Mouse (Mus musculus) thymus, adult 2 months (tissue): Measurements from ENCODE around the gene Tnfsf10. TPM values are rescaled to one million over a fixed set of nuclear protein-coding genes. Genes with fewer than 3 reads are reported as not detected.
A peak's percentile ranks its signal among the peaks of the same experiment; 100 is the strongest.
"Not testable (repeated sequence)": the region's sequence is repeated elsewhere in the genome, so short reads cannot be mapped to it uniquely, and the experiment has no call there.

ENCODE experiments used
- DNase-seq: peaks from one replicate; pipeline ENCODE4 v3.0.0; 2021
- H3K27ac ChIP-seq: fragments of 200-500 bp; 2 replicates; pipeline ENCODE4 v1.5.1; 2012; ENCODE audit warnings: low read length, control low read depth; ENCODE audit not compliant: control insufficient read depth, insufficient read depth
- H3K27me3 ChIP-seq: fragments of 200-500 bp; 2 replicates; pipeline ENCODE4 v1.6.1; 2012; ENCODE audit warnings: mild to moderate bottlenecking, low read length, moderate library complexity, mixed read lengths; ENCODE audit not compliant: control insufficient read depth, insufficient read depth
- H3K36me3 ChIP-seq: fragments of 200-500 bp; 2 replicates; pipeline ENCODE4 v1.6.1; 2012; ENCODE audit warnings: mild to moderate bottlenecking, low read length, moderate library complexity; ENCODE audit not compliant: control insufficient read depth, insufficient read depth
- H3K4me1 ChIP-seq: fragments of 200-500 bp; replicated peaks from 2 replicates; pipeline ENCODE4 v1.6.1; 2012; ENCODE audit warnings: low read length; ENCODE audit not compliant: control insufficient read depth, insufficient read depth
- H3K4me3 ChIP-seq: fragments of 200-500 bp; 2 replicates; pipeline ENCODE4 v1.5.1; 2012; ENCODE audit warnings: mild to moderate bottlenecking, low read length, control low read depth, moderate library complexity; ENCODE audit not compliant: control insufficient read depth, insufficient read depth
- CTCF ChIP-seq: fragments of 200-500 bp; IDR thresholded peaks from 2 replicates; pipeline ENCODE4 v1.5.1; 2012; ENCODE audit warnings: mild to moderate bottlenecking, control low read depth, low read length, moderate library complexity, borderline replicate concordance; ENCODE audit not compliant: control insufficient read depth, poor library complexity, insufficient read depth; ENCODE audit errors: extremely low read depth
- POLR2A ChIP-seq: fragments of 200-500 bp; IDR thresholded peaks from 2 replicates; pipeline ENCODE4 v1.6.1; 2012; ENCODE audit warnings: mild to moderate bottlenecking, low read length, control low read depth, moderate library complexity; ENCODE audit not compliant: control insufficient read depth, poor library complexity, insufficient read depth; ENCODE audit errors: extremely low read depth
- WGBS: fragments of 180-500 bp; shearing (Covaris S2); methylation state at CpG from one replicate; pipeline ENCODE4 v1.1.7; 2018; 5-methylcytosine and 5-hydroxymethylcytosine counted together
- polyA plus RNA-seq: library from polyadenylated mRNA; depleted of rRNA; stranded (reverse); fragments of >200 nt; gene quantifications from 2 replicates; pipeline ENCODE4 v1.2.3, GENCODE M21; 2012; rRNA removed

Gene Tnfsf10
- 6.3 and 7.1 TPM in 2 replicates for polyA plus RNA-seq

DNA sequence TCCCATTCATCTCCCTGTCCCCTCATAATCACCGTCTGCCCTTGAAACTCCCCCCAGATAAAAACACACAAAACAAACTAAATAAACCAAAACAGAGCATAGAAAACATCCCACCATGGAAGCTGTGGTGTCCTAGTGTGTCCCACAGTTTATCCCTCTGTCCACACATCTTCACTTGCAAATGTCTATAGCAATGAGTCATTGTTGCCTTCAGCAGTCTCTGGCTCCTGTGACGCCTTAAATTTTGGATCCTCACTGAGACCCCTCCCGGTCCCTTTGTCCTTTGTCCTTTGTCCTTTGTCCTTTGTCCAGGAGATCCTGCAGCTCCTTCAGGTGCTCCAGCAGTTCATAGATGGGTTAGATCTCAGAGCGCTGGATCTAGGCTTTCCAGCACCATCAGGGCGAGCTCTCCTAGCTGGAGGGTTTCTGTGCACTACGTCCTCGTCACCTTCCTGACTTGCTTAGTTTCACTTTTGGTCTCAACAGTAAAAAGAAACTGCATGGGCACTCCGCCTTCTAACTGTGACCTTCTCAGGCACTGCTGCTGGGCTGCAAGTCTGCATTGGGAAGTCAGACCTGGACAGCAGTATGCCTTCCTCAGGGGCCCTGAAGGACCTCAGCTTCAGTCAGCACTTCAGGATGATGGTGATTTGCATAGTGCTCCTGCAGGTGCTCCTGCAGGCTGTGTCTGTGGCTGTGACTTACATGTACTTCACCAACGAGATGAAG lies at the start of gene Tnfsf10:
Gene Tnfsf10, plus strand, starts transcription at position 470 of the 729 bp plus-strand sequence.
- TF ChIP-seq POLR2A (no peak; the same call in 1 of the 2 replicates), CTCF (no peak)
- Histone ChIP-seq H3K27me3 (no peaks in the 10 kb centered on the region), H3K4me3 (peak within 1 kb of the TSS; percentile 98), H3K36me3 (no peaks in the 10 kb centered on the region), H3K4me1 (peaks cover 17% of the 10 kb centered on the region), H3K27ac (peak within 1 kb of the TSS; percentile 98)
- peak; percentile 67 for DNase-seq
- WGBS, result 8% methylated on average over 9 of the region's 9 CpGs

DNA sequence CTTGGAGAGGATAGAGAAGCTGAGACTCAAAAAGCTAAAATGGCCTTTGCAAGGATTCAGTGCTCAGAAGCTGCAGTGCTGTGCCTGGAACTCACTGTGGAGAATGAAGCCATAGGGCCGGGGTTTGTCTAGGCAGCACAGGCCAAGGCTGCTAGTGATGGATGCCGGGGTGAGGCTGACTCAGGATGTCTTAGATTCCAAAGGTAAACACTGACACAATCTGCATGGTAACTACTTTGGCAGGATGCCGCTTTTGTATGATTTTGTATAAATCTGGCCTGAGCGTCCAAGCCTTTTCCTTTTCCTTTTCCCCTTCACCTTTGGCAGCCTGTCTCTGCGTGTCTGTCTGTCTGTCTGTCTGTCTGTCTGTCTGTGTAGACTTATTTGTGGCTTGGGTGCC lies 49.5 kb upstream of the Tnfsf10 start:
- TF ChIP-seq CTCF (no peak), POLR2A (no peak)
- Histone ChIP-seq H3K4me1 (peaks cover 9% of the 10 kb centered on the region), H3K27me3 (no peaks in the 10 kb centered on the region), H3K36me3 (no peaks in the 10 kb centered on the region), H3K4me3 (no peak overlapping the region), H3K27ac (no peak overlapping the region)
- WGBS, result 92% methylated on average over 5 of the region's 5 CpGs
- no peak for DNase-seq

DNA sequence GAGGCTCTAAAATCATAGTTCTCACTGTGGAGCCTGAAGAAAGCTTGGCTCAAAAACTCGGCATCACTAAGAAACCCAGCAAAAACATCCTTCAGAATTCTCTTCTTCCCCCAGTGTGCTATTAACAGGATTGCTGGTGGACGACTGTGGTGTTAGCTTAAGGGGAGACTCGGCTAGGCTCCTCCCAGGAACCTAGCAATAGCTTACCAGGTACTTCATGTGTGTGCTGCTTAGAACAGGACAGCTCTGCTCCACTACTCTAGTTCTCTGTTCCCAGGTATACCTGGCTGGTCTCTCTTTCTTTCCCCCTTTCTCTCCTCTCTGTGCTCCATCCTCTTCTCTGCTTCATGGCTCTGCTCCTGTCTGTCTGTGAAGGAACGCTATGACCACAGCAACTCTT lies 48.9 kb upstream of the Tnfsf10 start:
- Histone ChIP-seq H3K4me3 (no peak overlapping the region), H3K27ac (no peak overlapping the region), H3K4me1 (peaks cover 12% of the 10 kb centered on the region), H3K27me3 (no peaks in the 10 kb centered on the region), H3K36me3 (no peaks in the 10 kb centered on the region)
- WGBS, result 87% methylated on average over 4 of the region's 4 CpGs
- TF ChIP-seq CTCF (no peak), POLR2A (no peak)
- no peak for DNase-seq

- no peak overlapping the region for H3K27ac ChIP-seq
- WGBS, result 89% methylated on average over 4 of the region's 4 CpGs
Measured at GRCm38 (mm10) chr3:27269151-27269550, 47.7 kb upstream of the Tnfsf10 start.

DNA sequence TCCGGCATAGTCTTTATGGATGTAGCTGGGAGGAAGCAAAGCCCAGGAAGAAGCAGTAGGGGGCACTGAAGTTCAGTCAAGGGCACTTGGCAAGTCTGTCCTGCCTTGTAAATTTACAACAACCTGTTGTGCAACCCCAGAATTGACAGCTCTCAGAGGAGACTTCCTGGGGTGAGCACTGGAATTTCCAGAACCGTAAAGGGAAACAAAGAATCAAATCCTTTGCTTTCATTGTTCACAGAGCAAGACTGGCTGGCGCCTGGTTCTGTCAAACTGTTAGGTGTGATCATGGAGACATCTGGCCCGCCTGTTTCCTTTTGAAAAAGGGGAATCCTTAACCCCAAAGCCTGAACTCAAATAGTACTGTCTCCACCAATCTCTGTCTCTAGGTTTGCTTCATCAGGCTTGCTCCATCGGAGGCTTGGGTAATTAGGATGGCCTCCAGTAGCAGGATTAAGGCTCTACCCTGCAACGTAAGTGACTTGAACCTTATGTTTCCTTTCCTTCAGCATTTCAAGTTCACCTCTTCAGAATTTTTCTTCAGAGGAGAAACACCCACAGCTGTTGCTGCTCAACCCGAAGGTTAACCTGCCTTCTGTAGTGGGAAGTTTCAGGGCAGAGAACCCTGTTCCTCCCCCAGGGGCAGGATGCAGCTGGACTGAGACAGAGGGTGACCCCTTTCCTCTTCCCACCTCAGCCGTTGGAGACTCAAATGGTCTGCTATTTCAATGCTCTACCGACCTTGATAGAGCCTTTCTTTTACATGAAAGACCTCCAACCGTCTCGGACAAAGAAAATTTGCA lies 46.5 kb upstream of the Tnfsf10 start:
- TF ChIP-seq CTCF (no peak), POLR2A (no peak)
- WGBS, result 8% methylated on average over 11 of the region's 11 CpGs
- peaks cover 12% of the 10 kb centered on the region for H3K4me1 ChIP-seq
- H3K27me3 ChIP-seq, result no peaks in the 10 kb centered on the region
- H3K4me3 ChIP-seq, result no peak overlapping the region
- H3K36me3 ChIP-seq, result no peaks in the 10 kb centered on the region
- peak overlapping the region; percentile 62 for H3K27ac ChIP-seq
- peak; percentile 66 for DNase-seq

More at GRCm38 (mm10) chr3:27269151-27269550, 47.7 kb upstream of the Tnfsf10 start:
- H3K36me3 ChIP-seq, result no peaks in the 10 kb centered on the region
- DNase-seq, result no peak
- no peaks in the 10 kb centered on the region for H3K27me3 ChIP-seq
- H3K4me3 ChIP-seq, result no peak overlapping the region
- TF ChIP-seq POLR2A (no peak), CTCF (no peak)
- H3K4me1 ChIP-seq, result peaks cover 12% of the 10 kb centered on the region

- Histone ChIP-seq H3K36me3 (no peaks in the 10 kb centered on the region), H3K27me3 (no peaks in the 10 kb centered on the region), H3K4me1 (peaks cover 12% of the 10 kb centered on the region), H3K27ac (no peak overlapping the region), H3K4me3 (no peak overlapping the region)
- TF ChIP-seq CTCF (no peak), POLR2A (no peak)
- WGBS, result 60% methylated on average over 7 of the region's 7 CpGs
- DNase-seq, result no peak
Measured at GRCm38 (mm10) chr3:27272926-27273745, 43.7 kb upstream of the Tnfsf10 start.

- H3K27me3 ChIP-seq, H3K27ac ChIP-seq, DNase-seq, H3K36me3 ChIP-seq, H3K4me3 ChIP-seq: not testable (repeated sequence)
- 97% methylated on average over 14 of the region's 14 CpGs for WGBS
- peaks cover 13% of the 10 kb centered on the region for H3K4me1 ChIP-seq
Measured at GRCm38 (mm10) chr3:27279286-27279925, 37.4 kb upstream of the Tnfsf10 start.
